Mouse (Mus musculus): Measurements from ENCODE around the gene Myoc. TPM values are rescaled to one million over a fixed set of nuclear protein-coding genes. Genes with fewer than 3 reads are reported as not detected.
"Not testable (repeated sequence)": the region's sequence is repeated elsewhere in the genome, so short reads cannot be mapped to it uniquely, and the experiment has no call there.

Myoc gene
- polyA plus RNA-seq, 1 experiment from 2014 or later = not detected

DNA sequence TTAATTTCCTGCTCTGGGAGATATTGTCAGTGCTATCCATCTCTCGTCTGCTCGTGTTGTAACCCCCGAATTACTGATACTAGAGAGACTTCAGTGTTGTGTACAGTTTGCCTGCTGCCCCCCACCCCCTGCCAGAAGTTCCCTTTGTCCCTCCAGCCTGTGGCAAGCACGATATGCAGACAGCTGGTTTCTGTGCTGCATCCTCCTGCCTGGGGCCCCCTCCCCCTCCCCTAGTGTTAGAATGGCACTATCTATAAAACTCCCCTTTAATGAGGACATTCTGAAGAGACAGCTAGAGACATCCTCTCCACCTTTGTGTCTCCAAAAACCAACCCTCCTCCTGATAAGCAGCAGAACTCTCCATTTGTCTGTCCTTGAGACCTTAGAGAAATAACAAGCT lies 15.1 kb upstream of the Myoc start:
- Histone ChIP-seq H3K27ac (no peak overlapping the region), H3K9ac (no peak overlapping the region), H3K4me3 (no peak overlapping the region), H3K27me3 (no peaks in the 10 kb centered on the region), H3K9me3 (no peaks in the 10 kb centered on the region), H3K36me3 (no peaks in the 10 kb centered on the region), H3K4me2 (no peak overlapping the region), H3K4me1 (no peaks in the 10 kb centered on the region)
- WGBS = 44% methylated on average over 4 of the region's 4 CpGs
- no peak for ATAC-seq (ENCODE audit: insufficient number of reproducible peaks, insufficient read depth, low FRiP score, low TSS enrichment, low read depth)

DNA sequence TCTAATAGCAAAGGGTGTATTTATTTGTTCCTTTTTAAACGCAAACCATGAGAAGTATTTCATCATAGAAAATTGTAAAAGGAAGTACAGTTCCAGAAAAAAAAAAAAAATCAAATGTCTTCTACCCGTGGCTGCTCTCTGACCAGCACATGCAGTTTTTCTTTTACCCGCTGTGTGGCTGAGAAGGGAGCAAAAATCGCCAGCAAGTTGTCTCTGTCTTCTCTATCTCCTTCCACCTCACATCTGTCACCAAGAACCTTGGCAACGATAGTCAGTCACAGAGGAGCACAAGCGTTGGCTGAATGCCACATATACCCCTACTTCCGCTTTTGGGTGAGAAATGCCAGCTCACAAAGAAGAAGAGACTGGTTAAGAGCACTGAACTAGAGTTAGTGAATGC lies 13.7 kb upstream of the Myoc start:
- no peak overlapping the region for H3K4me3 ChIP-seq
- H3K4me2 ChIP-seq = no peak overlapping the region
- H3K9me3 ChIP-seq = no peaks in the 10 kb centered on the region
- H3K27me3 ChIP-seq = no peaks in the 10 kb centered on the region
- H3K36me3 ChIP-seq = no peaks in the 10 kb centered on the region
- H3K27ac ChIP-seq = no peak overlapping the region
- no peak for ATAC-seq (ENCODE audit: insufficient number of reproducible peaks, insufficient read depth, low FRiP score, low TSS enrichment, low read depth)
- WGBS = 67% methylated on average over 7 of the region's 7 CpGs
- no peaks in the 10 kb centered on the region for H3K4me1 ChIP-seq
- H3K9ac ChIP-seq = no peak overlapping the region

DNA sequence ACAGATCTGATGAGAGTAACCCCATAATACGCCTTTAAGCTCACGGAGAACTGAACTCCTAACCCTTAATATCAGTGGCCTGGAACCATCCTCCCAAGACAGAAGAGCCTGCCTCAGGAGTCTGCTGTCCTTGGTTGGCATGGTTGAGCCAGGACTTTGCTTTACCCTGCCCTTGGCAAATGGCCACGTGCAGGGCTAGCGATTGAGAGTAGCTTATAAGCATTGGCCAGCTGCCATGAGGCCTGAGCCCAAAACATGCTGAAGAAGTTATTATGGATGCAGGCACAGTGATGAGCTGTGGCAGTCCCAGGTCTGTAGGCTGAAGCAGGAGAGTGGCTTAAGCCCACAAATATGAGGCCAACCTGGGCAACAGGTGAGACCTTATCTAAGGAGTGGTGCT lies 11.1 kb upstream of the Myoc start:
- H3K4me1 ChIP-seq; H3K4me2 ChIP-seq; ATAC-seq (ENCODE audit: insufficient number of reproducible peaks, insufficient read depth, low FRiP score, low TSS enrichment, low read depth); H3K27me3 ChIP-seq; H3K9me3 ChIP-seq; H3K9ac ChIP-seq; H3K36me3 ChIP-seq; H3K4me3 ChIP-seq; H3K27ac ChIP-seq: not testable (repeated sequence)
- 92% methylated on average over 4 of the region's 4 CpGs for WGBS

DNA sequence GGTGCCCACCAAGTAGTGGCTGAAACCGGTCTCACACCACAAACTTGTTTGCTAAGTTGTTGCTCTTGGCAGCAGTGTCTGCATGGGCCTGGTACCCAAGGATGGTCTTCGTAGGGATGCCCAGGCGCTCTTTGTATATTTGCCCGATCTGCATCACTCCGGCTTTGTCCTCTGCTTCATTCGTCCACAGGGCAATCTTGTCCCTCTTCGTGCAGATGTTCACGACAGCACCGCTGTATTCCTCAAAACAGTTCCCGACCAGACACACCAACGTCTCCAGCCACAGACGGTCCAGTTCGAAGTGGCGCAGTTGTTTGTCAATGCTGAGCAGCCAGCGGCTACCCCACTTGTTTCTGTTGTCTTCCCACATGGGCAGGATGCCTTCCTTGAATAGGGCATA lies 10.6 kb upstream of the Myoc start:
- not testable (repeated sequence) for H3K9ac ChIP-seq; H3K4me1 ChIP-seq; H3K4me3 ChIP-seq; H3K9me3 ChIP-seq; H3K4me2 ChIP-seq; H3K36me3 ChIP-seq; H3K27me3 ChIP-seq; H3K27ac ChIP-seq; ATAC-seq (ENCODE audit: insufficient number of reproducible peaks, insufficient read depth, low FRiP score, low TSS enrichment, low read depth)
- WGBS = 94% methylated on average over 15 of the region's 15 CpGs

DNA sequence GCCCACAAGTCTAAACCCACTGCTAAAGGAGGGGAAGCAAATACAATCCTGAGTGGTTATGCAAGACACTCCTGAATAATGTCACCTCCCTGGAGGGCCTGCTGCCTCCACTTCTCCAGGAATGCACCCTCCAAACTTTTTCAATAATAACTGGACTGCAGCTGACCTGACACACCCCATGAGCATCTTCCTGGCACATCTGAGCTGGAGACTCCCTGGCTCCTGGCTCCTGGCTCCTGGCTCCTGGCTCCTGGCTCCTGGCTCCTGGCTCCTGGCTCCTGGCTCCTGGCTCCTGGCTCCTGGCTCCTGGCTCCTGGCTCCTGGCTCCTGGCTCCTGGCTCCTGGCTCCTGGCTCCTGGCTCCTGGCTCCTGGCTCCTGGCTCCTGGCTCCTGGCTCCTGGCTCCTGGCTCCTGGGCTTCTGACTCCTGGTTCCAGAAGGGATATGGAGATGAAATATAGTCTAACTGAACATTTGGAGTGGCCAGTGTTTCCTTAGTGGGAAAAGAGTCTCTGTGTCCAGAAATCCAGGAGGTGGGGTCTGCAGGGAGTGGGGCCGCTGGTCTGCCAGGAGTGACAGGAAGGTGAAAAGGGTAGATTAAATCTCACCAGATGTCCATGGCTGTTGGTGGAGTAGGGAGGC lies 3.5 kb upstream of the Myoc start:
- not testable (repeated sequence) for H3K27ac ChIP-seq; H3K4me2 ChIP-seq; H3K9me3 ChIP-seq; ATAC-seq (ENCODE audit: insufficient number of reproducible peaks, insufficient read depth, low FRiP score, low TSS enrichment, low read depth); H3K9ac ChIP-seq; H3K36me3 ChIP-seq; H3K27me3 ChIP-seq; H3K4me3 ChIP-seq; H3K4me1 ChIP-seq
- WGBS = 22% methylated on average over 1 of the region's 1 CpGs

DNA sequence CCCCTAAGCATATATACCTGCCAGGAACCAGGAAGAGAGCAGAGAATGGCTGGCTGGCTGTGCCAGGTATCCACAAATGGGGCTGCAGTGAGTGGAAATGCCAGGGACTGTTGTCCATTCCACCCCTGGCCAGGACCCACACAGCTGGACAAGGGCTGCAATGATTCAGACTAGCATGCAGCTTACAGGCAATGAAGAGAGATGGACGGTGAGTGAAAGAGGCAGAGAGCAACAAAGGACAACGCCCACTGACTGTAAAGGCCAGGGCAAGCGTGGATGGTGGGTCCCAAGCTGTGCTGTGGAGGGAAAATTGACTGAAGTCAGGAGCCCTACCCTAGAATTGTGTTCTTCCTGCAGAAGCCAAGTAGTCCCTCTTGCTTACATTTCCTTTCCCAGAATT lies 2.4 kb upstream of the Myoc start:
- 71% methylated on average over 3 of the region's 3 CpGs for WGBS
- no peaks in the 10 kb centered on the region for H3K36me3 ChIP-seq
- no peak overlapping the region for H3K4me3 ChIP-seq
- H3K4me1 ChIP-seq = no peaks in the 10 kb centered on the region
- H3K9ac ChIP-seq = no peak overlapping the region
- 0 out of 2 replicates have a peak, but pooled peaks cover 4% of the 10 kb centered on the region for H3K9me3 ChIP-seq
- no peak overlapping the region for H3K4me2 ChIP-seq
- no peak overlapping the region for H3K27ac ChIP-seq
- no peak for ATAC-seq (ENCODE audit: insufficient number of reproducible peaks, insufficient read depth, low FRiP score, low TSS enrichment, low read depth)
- H3K27me3 ChIP-seq = no peaks in the 10 kb centered on the region

DNA sequence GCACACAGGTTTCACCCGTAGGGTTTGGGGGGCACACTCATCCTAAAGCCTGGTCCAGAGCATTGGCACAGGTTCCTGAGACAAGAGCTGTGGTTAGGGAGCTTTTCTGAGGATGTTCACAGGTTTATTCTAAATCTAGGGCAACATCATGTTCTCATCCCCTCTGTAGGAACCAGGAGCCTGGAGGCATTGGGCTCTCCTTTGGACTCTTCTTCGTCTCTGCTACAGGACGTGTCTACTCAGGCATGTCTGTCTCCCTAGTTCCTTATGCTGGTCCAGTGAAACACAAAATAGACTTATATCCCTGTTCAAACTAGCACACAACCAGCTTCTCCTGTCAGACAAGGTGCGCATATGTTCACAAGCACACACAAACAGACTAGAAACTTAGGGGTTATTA lies 420 bp upstream of the Myoc start:
- no peak overlapping the region for H3K4me3 ChIP-seq
- no peaks in the 10 kb centered on the region for H3K36me3 ChIP-seq
- no peak overlapping the region for H3K9ac ChIP-seq
- no peak overlapping the region for H3K4me2 ChIP-seq
- H3K27ac ChIP-seq = no peak overlapping the region
- no peaks in the 10 kb centered on the region for H3K4me1 ChIP-seq
- no peaks in the 10 kb centered on the region for H3K27me3 ChIP-seq
- WGBS = 79% methylated on average over 4 of the region's 4 CpGs
- H3K9me3 ChIP-seq = no peaks in the 10 kb centered on the region
- no peak for ATAC-seq (ENCODE audit: insufficient number of reproducible peaks, insufficient read depth, low FRiP score, low TSS enrichment, low read depth)

DNA sequence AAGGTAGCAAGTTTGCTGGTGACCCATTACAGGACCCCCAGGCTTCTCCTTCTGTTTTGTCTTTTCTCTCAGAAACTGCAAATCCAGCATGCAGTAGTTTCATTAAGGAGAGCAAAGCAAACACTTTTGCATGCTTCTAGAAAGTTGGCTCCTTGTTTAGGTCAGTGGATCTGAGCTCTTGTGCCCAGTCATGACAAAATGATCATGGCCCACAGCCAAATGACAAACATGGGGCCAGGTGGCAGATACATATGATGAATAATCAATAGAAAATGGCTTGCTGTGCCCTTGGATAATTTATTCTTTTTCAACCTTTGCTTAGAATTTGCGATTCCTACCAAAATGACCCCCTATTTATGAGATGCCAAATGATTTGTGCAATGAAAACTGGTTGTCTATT lies 906 bp downstream of the Myoc start:
- H3K36me3 ChIP-seq = no peaks in the 10 kb centered on the region
- WGBS = 85% methylated on average over 1 of the region's 1 CpGs
- no peaks in the 10 kb centered on the region for H3K9me3 ChIP-seq
- no peak overlapping the region for H3K4me3 ChIP-seq
- no peak overlapping the region for H3K27ac ChIP-seq
- H3K9ac ChIP-seq = no peak overlapping the region
- no peak overlapping the region for H3K4me2 ChIP-seq
- no peaks in the 10 kb centered on the region for H3K4me1 ChIP-seq
- no peaks in the 10 kb centered on the region for H3K27me3 ChIP-seq
- no peak for ATAC-seq (ENCODE audit: insufficient number of reproducible peaks, insufficient read depth, low FRiP score, low TSS enrichment, low read depth)

DNA sequence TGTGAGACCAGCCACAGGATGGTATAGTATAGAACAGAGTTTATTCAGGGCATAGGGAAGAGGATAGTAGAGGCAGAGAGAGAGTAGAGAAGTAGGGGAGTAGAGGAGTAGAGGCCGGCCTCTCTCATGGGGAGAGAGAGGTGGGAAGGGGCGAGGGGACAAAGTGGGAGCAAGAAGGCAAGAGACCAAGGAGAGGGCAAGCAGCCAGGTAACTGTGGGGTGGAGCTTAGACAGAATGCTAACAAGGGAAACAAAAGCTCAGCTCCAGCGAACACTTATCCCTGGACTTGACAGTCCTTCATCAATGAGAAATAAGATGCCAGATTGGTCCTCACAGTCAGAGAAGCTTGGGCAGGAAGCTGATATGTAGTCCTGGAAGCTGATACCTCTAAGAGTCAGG lies 3.6 kb downstream of the Myoc start:
- Histone ChIP-seq H3K9ac (no peak overlapping the region), H3K4me2 (no peak overlapping the region), H3K36me3 (no peaks in the 10 kb centered on the region), H3K4me1 (no peaks in the 10 kb centered on the region), H3K27me3 (no peaks in the 10 kb centered on the region), H3K9me3 (no peaks in the 10 kb centered on the region), H3K27ac (no peak overlapping the region), H3K4me3 (no peak overlapping the region)
- no peak for ATAC-seq (ENCODE audit: insufficient number of reproducible peaks, insufficient read depth, low FRiP score, low TSS enrichment, low read depth)
- 82% methylated on average over 3 of the region's 3 CpGs for WGBS

DNA sequence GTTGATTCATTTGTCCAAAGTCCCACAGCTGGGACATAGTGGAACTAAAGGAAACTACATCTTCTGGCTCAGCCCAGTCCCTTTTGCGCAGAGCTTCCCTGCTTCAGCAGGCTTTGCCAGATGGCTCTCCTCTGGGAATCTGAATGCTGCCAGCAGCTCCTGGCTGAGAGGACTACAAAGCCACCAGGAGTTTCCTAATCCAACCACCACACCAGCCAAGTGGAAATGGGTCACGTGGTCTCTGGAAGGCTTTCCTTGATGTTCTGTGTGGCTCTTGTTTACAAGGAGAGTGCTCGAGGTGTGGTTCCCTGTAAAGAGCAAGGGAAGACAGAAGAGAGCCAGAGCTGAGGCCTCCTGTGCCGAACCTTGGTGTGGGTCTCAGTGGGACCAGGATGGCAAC lies 4.8 kb downstream of the Myoc start:
- H3K27me3 ChIP-seq = no peaks in the 10 kb centered on the region
- ATAC-seq (ENCODE audit: insufficient number of reproducible peaks, insufficient read depth, low FRiP score, low TSS enrichment, low read depth) = no peak
- no peaks in the 10 kb centered on the region for H3K9me3 ChIP-seq
- H3K4me3 ChIP-seq = no peak overlapping the region
- no peaks in the 10 kb centered on the region for H3K36me3 ChIP-seq
- WGBS = 42% methylated on average over 4 of the region's 4 CpGs
- H3K4me1 ChIP-seq = no peaks in the 10 kb centered on the region
- H3K4me2 ChIP-seq = no peak overlapping the region
- H3K9ac ChIP-seq = no peak overlapping the region
- no peak overlapping the region for H3K27ac ChIP-seq

DNA sequence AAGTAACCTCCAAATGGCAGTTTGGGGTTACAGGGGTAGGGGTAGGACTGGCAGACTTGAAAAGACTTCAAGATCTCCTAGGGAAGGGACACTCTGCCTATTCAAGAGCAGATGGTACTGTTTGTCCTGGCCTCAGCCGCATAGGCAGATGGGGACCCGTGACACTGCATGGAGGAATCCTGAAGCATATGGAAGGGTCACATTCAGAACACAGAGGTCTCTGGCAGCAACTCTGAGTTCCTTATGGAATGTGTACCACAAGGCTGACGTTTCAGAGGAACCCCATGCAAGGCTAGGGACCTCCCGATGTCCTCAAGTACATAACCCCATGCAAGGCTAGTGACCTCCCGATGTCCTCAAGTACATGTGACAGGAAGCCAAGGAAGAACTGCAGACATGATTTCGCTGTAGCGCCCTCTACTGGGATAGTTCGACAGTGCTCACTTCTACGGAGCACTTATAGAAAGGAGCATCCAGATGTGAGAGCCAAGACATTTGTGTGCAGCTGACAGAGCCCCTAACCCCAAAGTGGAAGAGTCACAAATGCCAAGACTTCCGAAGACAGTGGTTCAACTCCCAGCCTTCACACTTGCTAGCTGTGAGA lies 7.2 kb downstream of the Myoc start:
- 78% methylated on average over 10 of the region's 10 CpGs for whole genome bisulfite sequencing
- Histone ChIP-seq H3K4me2 (no peak overlapping the region), H3K4me3 (no peak overlapping the region), H3K36me3 (no peaks in the 10 kb centered on the region), H3K27ac (no peak overlapping the region), H3K9ac (no peak overlapping the region), H3K4me1 (no peaks in the 10 kb centered on the region), H3K27me3 (no peaks in the 10 kb centered on the region), H3K9me3 (no peaks in the 10 kb centered on the region)
- no peak for ATAC-seq (ENCODE audit: insufficient number of reproducible peaks, insufficient read depth, low FRiP score, low TSS enrichment, low read depth)

DNA sequence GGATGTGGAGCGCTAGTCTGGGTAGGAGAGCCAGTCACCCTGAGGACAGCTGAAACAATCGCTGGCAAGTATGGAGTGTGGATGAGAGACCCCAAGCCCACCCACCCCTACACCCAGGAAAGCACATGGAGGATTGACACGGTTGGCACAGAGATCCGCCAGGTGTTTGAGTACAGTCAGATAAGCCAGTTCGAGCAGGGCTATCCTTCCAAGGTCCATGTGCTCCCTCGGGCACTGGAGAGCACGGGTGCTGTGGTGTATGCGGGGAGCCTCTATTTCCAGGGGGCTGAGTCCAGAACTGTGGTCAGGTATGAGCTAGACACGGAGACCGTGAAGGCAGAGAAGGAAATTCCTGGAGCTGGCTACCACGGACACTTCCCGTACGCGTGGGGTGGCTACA lies 9.5 kb downstream of the Myoc start:
- Histone ChIP-seq H3K9ac (no peak overlapping the region), H3K27me3 (no peaks in the 10 kb centered on the region), H3K4me2 (no peak overlapping the region), H3K4me3 (no peak overlapping the region), H3K9me3 (no peaks in the 10 kb centered on the region), H3K4me1 (no peaks in the 10 kb centered on the region), H3K27ac (no peak overlapping the region), H3K36me3 (no peaks in the 10 kb centered on the region)
- no peak for ATAC-seq (ENCODE audit: insufficient number of reproducible peaks, insufficient read depth, low FRiP score, low TSS enrichment, low read depth)
- WGBS = 94% methylated on average over 14 of the region's 14 CpGs

Data from embryonic facial prominence, embryonic 13.5 days (tissue).